Mouse (Mus musculus): ENCODE data around the gene Ing2.

The Ing2 gene

DNA sequence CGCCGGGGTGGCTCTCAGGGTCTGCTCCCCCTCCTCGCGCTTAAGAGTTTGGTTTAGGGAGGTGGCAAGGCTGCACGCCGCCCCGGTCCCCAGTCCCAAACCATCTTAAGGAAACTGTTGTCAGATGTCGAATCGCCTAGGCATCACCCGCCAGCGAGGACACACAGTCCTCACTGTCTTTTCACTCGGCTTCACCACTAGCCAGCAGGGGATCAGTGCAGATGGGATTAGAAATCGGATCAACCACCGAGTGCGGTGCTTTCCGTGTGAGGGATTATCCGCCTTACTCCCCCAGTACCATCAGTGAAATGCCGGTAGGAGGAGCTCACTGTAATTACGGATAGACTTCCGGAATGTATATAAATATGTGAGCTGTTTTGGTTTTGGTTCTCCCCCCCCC, 430 bp upstream of the Ing2 start:
- no peak for DNase-seq (ENCODE audit: low spot score in 2 of 2)

DNA sequence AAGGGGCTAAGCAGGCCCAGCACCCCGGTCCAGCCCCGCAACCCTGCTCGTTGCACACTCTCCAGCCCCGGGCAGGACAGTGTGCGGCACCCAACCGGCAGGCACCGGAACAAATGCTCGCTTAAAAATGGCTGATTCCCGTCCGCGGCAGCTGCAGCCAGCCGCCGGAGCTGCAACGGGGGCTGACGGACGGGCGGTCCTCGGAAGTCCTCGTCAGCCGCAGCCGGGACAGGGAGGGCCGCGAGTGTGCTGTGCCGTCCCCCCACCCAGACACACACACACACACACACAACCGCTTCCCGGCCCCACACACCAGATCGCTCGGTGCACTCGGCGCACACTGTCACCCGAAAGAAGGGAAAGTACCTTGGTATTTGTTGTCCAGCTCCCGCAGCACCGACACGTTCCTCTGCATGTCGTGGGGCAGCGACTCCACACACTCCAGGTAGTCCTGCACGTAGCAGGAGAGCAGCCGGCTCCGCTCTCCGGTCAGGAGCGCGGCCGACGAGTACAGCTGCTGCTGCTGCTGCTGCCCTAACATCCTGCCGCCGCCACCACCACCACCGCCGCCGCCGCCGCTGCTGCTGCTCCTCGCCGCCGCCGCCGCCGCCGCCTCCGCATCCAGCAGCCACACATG, 1.1 kb downstream of the Ing2 start:
- no peak for DNase-seq (ENCODE audit: low spot score in 2 of 2)

DNA sequence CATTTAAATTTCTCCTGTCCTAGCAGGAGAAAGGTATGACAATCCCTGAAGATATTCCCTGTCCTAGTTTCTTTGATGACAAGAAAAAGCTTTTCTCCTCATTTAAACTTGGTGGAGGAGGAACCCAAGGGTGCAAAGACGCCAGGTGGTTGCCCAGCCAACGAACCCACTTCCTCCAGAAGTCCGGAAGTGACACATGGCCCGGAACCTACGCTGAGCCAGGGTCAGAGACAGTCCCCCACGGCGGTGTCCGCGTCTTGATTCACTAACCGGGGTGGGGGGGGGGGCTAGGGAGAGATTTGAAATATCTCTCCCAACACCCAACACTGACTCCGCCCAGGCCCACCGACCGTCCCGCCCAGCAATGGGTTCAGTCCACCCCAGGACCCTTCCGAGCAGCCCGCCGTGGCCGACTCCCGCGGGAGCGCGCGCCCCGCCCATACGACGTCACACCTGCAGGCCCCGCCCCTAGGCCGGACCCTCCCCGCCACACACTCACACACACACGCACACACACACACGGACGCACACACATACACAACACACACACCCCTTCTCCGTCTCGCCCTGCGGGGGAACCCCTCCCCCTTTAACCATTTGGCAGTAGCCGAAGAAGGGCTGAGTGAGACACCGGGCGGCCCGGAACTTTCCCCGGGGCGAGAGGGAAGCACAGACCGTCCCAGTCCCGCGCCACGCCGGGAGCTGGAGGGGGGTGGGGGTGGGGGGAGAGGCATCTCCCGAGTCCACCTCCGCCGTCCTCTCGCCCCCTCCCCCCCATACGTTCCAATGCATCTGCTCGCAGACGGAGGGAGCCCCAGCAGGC, 1.8 kb downstream of the Ing2 start:
- peak; percentile 94 to 96 for DNase-seq (ENCODE audit: low spot score in 2 of 2)

DNA sequence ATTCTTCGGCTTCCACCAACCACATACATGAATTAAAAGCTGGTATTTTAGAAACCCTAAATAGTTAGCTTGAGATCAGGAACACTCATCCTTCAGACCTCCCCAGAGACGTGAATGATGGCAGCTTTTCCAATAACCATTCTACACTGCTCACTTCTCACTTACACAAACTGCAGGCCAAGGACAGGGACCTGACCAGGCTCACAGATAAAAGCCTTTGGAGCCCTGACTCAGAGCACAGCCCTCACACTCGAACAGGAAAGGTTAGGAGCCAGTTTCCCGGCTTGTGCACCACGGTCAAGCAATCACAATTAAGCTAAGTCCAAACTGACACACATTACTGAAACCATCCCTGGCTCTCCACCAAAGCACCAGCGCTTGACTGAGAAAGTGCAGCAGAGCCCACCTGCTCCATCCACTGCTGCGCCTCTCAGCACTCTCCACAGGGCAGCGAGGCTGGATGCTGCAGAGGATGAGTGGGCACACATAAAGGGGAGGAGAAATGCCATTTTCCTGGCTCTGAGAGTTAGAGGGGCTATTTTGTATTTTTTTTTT, 11.0 kb downstream of the Ing2 start:
- no peak for DNase-seq (ENCODE audit: low spot score in 2 of 2)

DNA sequence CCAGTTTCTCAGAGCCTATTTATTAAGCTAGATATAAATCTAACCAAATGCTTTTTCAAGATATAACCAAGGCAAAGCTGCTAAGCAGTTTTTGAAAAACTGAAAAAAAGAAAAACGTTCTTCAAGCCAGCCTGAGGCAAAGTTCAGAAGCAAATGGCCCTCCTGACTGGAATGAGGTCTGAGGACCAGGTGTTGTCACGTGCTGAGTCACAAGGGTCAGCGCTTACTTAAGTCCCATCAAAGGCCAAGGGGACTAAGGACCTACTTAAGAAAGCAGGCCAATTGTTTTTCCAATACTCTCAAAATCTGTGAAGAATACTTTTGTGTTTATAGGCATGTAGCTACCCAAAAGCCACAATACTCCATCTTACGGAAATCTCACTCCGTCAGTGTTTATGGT, 12.2 kb downstream of the Ing2 start:
- DNase-seq (ENCODE audit: low spot score in 2 of 2): no peak

DNA sequence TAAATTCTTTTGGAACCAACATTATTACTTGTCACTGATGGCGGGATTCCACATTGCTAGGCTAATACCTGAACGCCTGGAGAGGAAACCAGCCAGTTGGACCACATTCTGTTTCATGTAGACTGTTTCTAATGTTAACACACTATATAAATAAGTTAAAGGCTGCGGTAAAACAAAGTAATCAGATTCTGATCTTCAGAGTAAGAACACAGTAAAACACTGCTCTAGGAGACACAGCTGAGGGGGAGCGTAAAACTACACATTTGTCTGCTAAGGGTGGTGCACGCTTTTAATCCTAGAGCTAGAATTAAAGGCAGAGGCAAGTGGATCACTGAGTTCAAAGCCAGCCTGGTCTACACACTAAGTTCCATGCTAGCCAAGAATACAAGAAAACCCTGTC, 12.6 kb downstream of the Ing2 start:
- DNase-seq (ENCODE audit: low spot score in 2 of 2): no peak

DNA sequence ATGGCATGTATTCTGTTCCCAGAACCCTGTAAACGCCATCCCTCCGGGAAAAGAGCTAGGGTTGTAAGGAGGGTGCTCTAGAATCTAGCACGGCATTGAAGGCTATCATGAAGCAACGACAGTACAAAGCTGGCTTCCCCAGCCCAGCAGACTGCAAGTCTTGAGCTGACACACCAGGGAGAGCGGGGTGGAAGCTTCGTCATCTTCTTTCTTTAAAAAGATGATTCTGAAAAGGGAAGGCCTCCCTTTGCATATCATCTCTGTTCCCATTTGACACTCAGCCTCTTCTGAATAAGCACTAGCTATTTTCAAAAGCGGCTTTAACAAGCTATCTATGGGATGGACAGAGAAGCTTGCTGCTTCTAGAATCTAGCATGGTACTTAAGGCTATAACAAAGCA, 15.0 kb downstream of the Ing2 start:
- no peak for DNase-seq (ENCODE audit: low spot score in 2 of 2)

DNA sequence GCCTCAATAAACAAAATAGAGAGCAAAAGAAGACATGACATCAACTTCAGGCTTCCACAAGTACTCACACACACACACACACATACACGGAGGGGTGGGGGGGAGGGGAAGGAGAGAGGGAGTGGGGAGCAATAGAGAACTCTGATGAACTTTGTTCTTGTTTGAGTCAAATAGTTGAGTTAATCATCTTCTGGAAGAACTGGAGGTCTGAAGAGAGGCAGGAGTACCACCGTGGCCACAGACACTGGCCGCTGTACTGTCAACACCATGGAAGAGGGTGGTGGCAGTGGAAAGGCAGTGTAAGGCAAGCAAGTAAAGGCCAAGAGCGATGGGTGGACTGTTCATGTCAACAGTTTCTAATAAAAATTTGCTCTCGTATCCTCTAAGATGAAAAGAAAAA, 15.9 kb downstream of the Ing2 start:
- DNase-seq (ENCODE audit: low spot score in 2 of 2): no peak

DNA sequence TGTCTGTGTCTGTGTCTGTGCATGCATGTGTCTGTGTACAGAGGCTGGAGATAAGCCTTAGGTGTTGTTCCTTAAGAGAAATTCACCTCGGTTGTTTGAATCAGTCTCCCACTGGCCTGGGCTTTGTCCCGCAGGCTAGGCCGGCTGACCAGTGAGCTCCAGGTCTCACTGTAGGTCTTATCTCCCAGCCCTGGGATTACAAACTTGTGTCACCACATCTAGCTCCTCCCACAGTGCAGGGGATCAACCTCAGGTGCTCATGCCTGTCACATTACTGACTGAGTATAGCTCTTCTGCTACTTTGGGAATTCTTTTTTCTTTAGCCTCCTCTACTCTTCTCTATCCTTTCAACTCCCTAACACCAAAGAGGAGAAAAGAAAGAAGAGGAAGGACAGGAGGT, 20.9 kb downstream of the Ing2 start:
- DNase-seq (ENCODE audit: low spot score in 2 of 2): no peak

DNA sequence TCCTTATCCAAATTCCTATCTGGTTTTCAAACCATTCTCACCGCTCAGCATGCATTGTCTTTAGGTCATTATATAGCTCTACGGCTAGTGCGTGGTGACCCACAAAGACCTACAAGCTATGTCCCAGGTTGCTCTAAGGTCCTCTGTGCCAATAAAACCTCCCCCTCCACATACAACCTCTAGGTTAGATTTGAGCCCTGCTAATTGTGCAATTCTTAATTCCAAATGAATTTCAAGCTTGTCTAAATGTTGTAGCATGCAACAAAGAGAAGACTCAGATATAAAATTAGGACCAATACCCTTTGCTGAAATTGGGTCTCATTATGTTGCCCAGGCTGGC, 22.6 kb downstream of the Ing2 start:
- DNase-seq (ENCODE audit: low spot score in 2 of 2): no peak

DNA sequence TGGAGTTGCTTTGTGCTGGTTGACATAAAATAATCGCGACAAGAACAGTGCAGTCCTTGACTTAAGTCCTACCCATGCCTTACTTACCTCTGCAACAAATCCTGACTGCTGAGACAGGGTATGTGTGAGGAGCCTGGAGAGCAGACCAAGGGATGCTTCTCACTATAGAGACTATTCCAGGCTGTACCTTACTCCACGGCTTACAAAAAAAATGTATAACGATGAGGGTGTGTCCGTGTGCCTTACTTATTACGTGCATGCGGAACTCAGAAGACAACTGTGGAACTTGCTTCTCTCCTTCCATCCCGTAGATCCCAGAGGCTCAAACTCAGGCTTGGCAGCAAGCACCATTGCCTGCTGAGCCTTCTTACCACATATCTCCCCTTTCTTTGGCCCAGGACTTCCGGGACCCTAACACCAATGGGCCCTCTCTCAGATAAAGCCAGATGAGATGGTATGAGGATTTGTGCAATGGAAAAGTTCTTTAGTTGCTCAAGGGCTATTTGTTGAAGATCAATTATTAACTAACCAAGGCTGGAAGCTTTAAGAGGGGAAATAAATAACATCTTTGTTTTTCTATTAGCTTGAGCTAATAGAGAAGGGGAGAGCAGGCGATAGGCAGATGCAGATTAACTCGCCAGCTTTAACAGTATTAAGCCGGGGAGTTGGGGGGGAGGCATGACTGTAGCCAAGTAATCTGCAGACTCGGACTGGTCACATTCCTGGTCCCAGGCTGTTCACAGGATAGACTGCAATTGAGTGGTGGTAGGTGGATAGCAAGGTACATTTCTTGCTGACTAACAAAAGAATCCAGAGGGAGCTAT, 23.2 kb downstream of the Ing2 start:
- no peak for DNase-seq (ENCODE audit: low spot score in 2 of 2)

DNA sequence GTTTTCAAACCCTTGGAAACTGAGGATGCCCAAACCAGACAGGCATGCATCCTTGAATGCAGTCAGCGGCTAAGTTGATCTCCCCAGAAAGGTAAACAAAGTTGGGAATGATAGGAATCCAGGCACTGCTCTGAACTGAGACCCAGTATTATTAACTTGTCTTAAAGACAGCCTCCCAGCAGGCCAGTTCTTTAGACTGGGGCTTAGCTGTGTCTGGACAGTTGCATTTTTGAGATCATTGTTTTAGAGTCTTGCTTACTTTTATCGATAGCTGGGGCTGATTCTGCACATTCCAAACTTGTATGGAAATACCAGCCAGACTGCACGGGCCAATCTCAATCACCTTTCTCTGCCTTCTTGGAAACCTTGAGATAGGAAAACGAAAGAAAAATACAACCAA, 24.5 kb downstream of the Ing2 start:
- no peak for DNase-seq (ENCODE audit: low spot score in 2 of 2)

DNA sequence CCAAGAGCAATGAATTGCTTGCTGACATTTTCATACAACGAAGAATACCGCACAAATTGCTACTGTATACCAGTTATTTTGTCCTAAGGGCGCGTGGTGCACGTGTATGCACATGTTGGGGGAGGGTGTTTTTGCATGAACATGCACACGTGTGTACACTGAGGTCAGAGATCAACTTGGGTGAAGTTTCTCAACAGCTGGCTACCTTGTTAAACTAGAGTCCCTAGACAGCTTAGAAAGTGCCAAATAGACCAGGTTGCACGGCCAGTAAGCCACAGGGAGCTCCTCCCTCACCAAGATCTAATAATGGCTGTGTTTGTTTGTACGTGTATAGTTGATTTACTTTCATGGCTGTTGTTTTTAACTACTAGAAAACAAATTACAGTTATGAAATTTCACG, 25.8 kb downstream of the Ing2 start:
- DNase-seq (ENCODE audit: low spot score in 2 of 2): no peak

DNA sequence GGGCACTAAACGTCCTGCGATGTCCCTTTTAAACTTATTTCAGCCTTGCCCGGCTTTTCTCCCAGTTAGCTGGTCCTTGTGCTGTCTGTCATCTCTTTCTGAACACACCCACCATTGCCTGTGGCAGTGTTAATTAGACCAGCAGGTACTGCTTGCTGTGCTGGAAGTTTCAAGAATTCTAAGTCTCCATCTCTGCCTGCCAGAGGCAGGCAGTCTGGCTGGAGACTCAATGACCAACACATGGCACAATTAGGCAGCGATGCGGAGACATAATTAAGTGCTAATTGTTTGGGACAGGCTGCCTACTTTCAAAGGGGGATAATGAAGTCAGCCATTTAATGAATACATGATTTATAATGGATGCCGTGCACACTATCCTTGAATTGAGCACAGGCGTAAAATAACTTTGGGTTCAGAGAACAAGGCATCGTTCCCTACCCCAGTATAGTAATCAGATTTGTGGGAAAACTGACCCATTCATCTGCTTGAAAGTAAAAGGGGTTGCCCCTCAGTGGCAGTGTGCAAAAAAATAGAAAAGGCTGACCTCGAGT, 32.8 kb downstream of the Ing2 start:
- no peak for DNase-seq (ENCODE audit: low spot score in 2 of 2)

DNA sequence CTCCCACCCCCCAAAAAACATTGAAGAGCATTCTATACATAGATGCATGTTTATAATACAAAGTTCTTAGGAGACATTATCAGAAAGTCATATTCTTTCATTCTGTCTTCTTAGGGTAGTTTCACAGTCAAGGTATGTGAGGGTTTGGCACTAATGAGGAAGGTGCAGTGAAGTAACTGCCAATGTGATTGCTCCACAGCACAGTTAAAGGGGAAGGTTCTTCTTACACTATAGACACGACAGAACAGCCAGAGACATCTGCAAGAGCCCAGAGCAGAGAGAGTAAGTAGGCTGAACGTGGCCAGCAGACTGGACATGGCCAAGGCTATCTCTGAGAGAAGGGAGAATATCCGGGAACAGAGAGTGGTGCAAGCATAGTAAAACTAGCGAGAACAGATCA, 38.2 kb downstream of the Ing2 start:
- no peak for DNase-seq (ENCODE audit: low spot score in 2 of 2)

DNA sequence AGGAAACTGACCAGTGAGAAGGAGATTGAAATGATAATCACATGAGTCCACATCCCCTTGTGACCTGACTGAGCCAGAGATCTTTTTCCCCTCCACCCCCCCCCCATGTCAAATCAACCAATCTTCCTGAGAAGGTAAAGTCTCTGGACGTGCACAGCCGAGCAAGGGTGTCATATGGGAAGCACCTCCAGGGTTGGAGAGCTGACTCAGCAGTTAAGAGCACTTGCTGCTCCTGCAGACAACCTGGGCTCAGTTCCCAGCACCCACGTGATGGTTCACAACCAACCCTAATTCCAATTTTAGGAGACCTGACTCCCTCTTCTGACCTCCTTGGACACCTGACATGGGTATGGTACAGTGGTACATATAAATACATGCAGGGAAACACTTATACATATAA, 39.3 kb downstream of the Ing2 start:
- DNase-seq (ENCODE audit: low spot score in 2 of 2): no peak

DNA sequence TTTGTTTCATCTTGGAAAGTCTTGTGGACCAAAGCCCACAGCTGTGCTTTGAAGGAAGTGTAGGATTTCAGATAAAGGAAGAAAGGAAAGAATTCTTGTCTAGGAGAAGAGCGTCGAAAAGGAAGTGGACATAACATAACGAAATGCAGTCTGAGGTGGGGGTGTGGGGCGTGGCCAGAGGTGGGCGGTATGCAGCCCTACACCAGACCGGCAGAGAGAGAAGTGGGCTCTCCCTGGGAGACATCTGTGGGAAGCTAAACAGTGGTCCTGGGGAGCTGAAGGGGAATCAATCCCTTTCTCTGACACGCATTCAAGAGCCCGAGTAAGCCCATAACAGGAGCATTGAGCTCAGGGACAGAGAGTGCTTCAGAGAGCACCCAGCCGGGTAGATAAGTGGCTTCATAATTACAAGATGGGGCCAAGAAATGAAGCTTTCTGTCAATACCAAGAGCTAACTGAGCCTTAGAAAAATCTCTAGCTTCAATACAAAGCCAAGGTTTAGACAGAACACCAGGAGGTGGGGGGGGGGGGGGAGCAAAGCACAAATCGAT, 40.5 kb downstream of the Ing2 start:
- DNase-seq (ENCODE audit: low spot score in 2 of 2): no peak

DNA sequence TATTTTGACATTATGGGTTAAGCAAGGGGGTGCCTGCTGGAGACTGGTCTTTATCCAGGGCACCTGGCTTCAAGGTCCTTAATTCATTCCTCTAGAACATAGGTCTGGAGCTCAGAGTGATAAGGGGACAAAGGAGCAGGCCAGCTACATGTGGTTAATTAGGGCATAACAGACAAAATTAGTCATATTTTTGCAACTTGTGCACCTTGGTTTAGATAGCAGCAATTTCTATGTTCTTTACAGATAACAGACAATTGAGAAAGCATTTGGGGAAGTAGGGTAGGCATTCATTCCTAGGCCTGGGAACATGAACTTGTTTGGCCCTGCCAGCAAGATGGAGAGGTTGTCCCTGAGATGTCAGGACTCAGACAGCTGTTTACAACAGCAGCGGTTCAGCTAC, 54.2 kb downstream of the Ing2 start:
- DNase-seq (ENCODE audit: low spot score in 2 of 2): no peak
